Mouse (Mus musculus) hindbrain, embryonic 13.5 days (tissue): ENCODE results near the gene Diaph3. TPM values are rescaled to one million over a fixed set of nuclear protein-coding genes. Genes with fewer than 3 reads are reported as not detected.

Experiments used
- ATAC-seq: fragments of 200-750 bp; cut with Nextera tagmentation; 2 replicates; pipeline ENCODE4 v1.8.0; 2017; ENCODE audit warnings: moderate TSS enrichment; ENCODE audit not compliant: low FRiP score
- H3K27ac ChIP-seq: fragments of 300-500 bp; sonication (generic); 2 replicates; pipeline ENCODE4 v1.5.1; 2015; ENCODE audit warnings: inconsistent platforms, mild to moderate bottlenecking, moderate library complexity
- H3K27me3 ChIP-seq: fragments of 300-500 bp; sonication (generic); 2 replicates; pipeline ENCODE4 v1.6.1; 2015; ENCODE audit warnings: mild to moderate bottlenecking, inconsistent platforms
- H3K36me3 ChIP-seq: fragments of 300-500 bp; sonication (generic); 2 replicates; pipeline ENCODE4 v1.6.1; 2015; ENCODE audit warnings: mild to moderate bottlenecking, inconsistent platforms
- H3K4me1 ChIP-seq: fragments of 300-500 bp; sonication (generic); replicated peaks from 2 replicates; pipeline ENCODE4 v1.6.1; 2015; ENCODE audit warnings: inconsistent platforms
- H3K4me2 ChIP-seq: fragments of 300-500 bp; sonication (generic); 2 replicates; pipeline ENCODE4 v1.6.1; 2015; ENCODE audit warnings: inconsistent platforms, mild to moderate bottlenecking, moderate library complexity
- H3K4me3 ChIP-seq: fragments of 300-500 bp; sonication (generic); 2 replicates; pipeline ENCODE4 v1.5.1; 2015; ENCODE audit warnings: mild to moderate bottlenecking, inconsistent platforms
- H3K9ac ChIP-seq: fragments of 300-500 bp; sonication (generic); 2 replicates; pipeline ENCODE4 v1.6.1; 2015; ENCODE audit warnings: mild to moderate bottlenecking, inconsistent platforms
- H3K9me3 ChIP-seq: fragments of 300-500 bp; sonication (generic); 2 replicates; pipeline ENCODE4 v1.6.1; 2016; ENCODE audit warnings: inconsistent platforms
- WGBS: fragments of 180-500 bp; shearing (Covaris S2); methylation state at CpG from one replicate; pipeline ENCODE4 v1.1.7; 2015; 5-methylcytosine and 5-hydroxymethylcytosine counted together
- polyA plus RNA-seq: library from polyadenylated mRNA; unstranded; fragments of >200 nt; fragmentation: Nextera tagmentation; extraction: Ambion mirVana; gene quantifications from 2 replicates; pipeline ENCODE4 v1.2.1, GENCODE M21; 2015

The Diaph3 gene
- polyA plus RNA-seq, 1 experiment from 2014 or later = 3.4 TPM

DNA sequence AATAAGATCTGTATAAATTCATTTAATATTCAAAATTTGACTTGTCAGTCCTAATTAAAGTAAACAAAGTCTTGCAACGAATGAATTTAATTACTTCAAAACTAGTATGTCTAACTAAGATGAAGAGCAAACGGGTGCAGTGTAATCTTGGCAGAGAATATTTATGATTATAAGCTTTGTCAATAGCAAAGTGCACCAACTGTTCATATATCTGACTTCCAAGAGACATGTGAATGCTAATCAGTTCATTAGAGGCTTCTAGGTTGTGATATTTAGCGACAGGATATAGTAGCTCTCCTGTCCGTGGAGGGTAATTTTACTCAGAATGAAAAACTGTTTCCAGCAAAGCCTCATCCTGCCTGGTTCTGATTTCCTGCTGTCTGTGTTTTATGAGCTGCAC is 308.0 kb downstream of the Diaph3 start:
- H3K27me3 ChIP-seq = no peaks in the 10 kb centered on the region
- no peak for ATAC-seq
- H3K27ac ChIP-seq = no peak overlapping the region
- H3K36me3 ChIP-seq = no peaks in the 10 kb centered on the region
- WGBS = 81% methylated on average over 4 of the region's 4 CpGs
- H3K4me3 ChIP-seq = no peak overlapping the region
- H3K4me2 ChIP-seq = no peak overlapping the region
- no peak overlapping the region for H3K9ac ChIP-seq
- H3K9me3 ChIP-seq = no peaks in the 10 kb centered on the region
- no peaks in the 10 kb centered on the region for H3K4me1 ChIP-seq

DNA sequence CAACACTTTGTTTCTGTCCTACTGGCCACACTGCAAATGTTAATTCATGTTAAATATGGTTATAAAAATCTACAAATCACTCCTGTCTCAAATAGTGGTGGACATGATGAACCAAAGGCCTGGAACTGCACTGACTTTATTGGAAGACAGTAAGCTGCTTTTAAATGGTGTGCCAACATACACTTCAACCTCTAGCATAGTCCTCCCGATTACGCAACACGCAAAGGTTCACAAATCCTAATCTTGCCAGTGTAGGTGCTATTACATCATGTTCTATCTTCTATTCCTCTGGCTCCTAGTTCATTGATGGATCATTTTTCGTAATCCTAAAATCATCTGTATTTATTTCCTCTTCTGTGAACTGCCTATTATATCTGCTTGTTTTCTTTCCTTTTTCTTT is 324.8 kb downstream of the Diaph3 start:
- Histone ChIP-seq H3K4me3 (no peak overlapping the region), H3K4me2 (no peak overlapping the region), H3K9ac (no peak overlapping the region), H3K27me3 (no peaks in the 10 kb centered on the region), H3K36me3 (no peaks in the 10 kb centered on the region), H3K4me1 (no peaks in the 10 kb centered on the region), H3K27ac (no peak overlapping the region), H3K9me3 (no peaks in the 10 kb centered on the region)
- ATAC-seq = no peak
- WGBS = 98% methylated on average over 4 of the region's 4 CpGs

DNA sequence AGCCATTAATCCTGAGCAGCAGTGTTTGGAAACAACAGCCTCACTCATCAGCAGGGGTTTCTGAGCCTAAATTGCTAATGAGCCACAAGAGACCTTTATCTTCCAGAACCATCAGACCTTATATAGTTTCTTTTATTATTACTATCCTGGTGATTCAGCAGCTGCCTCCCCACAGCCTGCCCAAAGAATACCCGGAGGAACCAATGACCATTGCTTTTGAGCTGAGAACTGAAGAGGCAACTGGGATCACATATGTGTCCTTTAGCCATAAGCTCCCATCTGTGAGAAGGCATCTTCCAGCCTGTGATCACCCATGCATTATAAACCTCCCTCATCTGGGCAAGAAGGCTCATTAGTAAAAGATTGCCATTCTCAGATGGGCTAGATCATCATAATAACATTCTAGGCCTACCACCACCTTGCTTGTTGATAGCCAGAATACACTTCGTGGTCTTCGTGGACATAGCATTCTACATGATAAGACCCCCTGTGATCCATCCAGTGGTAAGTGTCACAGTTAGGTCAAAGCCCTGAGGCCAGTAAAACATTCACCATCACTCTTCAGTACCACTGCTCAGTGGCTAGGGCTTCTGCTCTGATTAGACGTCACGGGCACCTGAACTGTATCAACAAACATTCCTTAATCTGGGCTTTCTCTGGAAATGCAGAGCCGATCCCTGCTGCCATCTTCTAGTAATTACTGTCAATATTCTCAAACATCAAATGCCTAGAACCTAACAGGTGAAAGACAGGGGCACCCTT is 352.0 kb downstream of the Diaph3 start:
- H3K4me1 ChIP-seq = peaks cover 3% of the 10 kb centered on the region; the same call in 1 of the 2 replicates
- no peak overlapping the region for H3K9ac ChIP-seq
- no peaks in the 10 kb centered on the region for H3K9me3 ChIP-seq
- no peaks in the 10 kb centered on the region for H3K27me3 ChIP-seq
- no peak overlapping the region for H3K27ac ChIP-seq
- WGBS = 69% methylated on average over 6 of the region's 6 CpGs
- no peak overlapping the region for H3K4me3 ChIP-seq
- H3K36me3 ChIP-seq = no peaks in the 10 kb centered on the region
- no peak for ATAC-seq
- no peak overlapping the region for H3K4me2 ChIP-seq

DNA sequence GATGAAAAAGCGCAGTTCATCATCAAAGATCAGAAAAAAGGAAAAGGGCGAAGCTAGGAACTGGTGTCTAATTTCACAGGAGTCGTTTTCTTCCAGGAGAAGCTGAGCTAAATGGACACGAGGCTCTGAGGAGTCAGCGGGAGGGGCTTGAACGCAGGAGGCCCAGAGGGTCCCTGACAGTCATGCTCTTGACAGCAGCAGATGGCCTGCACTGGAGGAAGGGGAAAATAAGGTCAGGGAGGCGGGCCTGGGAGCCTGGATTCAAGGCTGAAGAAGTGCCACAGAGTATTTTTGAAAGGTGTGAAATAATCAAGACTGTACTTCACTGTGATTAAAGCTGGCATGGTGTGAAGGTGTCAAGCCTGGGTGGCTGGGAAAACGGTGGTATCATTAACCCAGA is 354.2 kb downstream of the Diaph3 start:
- peaks cover 3% of the 10 kb centered on the region; the same call in 1 of the 2 replicates for H3K4me1 ChIP-seq
- 0 out of 2 replicates have a peak overlapping the region, but pooled peaks have one; percentile 55 for H3K27ac ChIP-seq
- WGBS = 27% methylated on average over 8 of the region's 8 CpGs
- no peak overlapping the region for H3K9ac ChIP-seq
- H3K4me3 ChIP-seq = no peak overlapping the region
- H3K9me3 ChIP-seq = no peaks in the 10 kb centered on the region
- no peak for ATAC-seq
- no peaks in the 10 kb centered on the region for H3K36me3 ChIP-seq
- H3K4me2 ChIP-seq = no peak overlapping the region
- H3K27me3 ChIP-seq = no peaks in the 10 kb centered on the region

- Histone ChIP-seq H3K27me3 (no peaks in the 10 kb centered on the region), H3K9ac (no peak overlapping the region), H3K36me3 (no peaks in the 10 kb centered on the region), H3K9me3 (no peaks in the 10 kb centered on the region), H3K4me2 (no peak overlapping the region), H3K4me1 (peaks cover under 1% of the 10 kb centered on the region; the same call in 1 of the 2 replicates), H3K4me3 (no peak overlapping the region), H3K27ac (no peak overlapping the region)
- peak; percentile 57; the same call in 1 of the 2 replicates for ATAC-seq
- WGBS = 54% methylated on average over 6 of the region's 6 CpGs
These were observed 359.3 kb downstream of the Diaph3 start for GRCm38 (mm10) chr14:86781553-86782273.

- Histone ChIP-seq H3K4me3 (no peak overlapping the region), H3K36me3 (no peaks in the 10 kb centered on the region), H3K27ac (no peak overlapping the region), H3K27me3 (no peaks in the 10 kb centered on the region), H3K9me3 (no peaks in the 10 kb centered on the region), H3K4me2 (no peak overlapping the region), H3K9ac (no peak overlapping the region), H3K4me1 (peaks cover 2% of the 10 kb centered on the region; the same call in 1 of the 2 replicates)
- no peak for ATAC-seq
- WGBS = 57% methylated on average over 2 of the region's 2 CpGs
These were observed 367.7 kb downstream of the Diaph3 start for GRCm38 (mm10) chr14:86773311-86773710.

DNA sequence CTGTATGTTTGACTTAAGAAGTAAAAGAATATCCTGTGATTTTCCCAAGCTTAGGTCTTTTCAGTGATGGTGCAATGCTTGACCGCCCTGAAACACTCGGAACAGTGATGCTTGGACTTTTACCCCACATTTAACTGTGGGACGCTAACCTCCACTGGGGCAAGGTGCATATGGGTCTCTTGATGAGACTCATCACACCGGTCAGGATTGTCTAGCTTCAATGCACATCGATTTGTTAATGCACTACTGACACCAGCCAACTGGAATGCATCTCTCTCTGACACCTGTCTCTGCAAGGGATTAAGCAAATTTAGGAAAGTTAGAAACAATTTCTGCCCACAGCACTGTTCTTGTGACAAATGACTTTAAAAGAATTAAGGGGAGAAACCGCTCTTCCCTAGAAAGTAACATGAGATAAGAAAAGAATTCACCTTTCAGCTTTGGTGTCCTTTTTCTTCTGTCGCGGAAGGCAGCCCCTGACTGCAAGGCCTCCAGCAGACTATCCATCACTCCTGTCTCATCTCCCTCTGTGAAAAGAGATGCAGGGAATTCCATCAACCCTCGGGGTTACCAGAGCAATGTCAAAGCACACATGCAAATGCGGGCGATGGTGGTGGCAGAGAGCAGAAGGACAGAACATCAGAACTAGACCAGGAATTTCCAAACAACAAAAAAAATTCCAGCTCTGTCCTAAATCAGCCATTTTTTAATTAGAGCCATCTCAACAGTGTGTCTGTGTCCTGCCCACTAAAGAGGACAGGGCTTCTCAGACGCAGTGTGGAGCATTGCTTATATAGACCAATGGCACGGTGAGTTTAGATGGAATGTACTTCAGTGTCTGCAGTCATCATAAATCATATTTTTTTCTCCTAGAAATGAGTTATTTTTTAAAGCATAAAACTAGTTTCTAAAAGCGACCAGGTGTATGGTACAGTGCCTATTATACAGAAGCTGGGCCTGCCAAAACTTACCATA is 368.6 kb downstream of the Diaph3 start:
- Histone ChIP-seq H3K9me3 (no peaks in the 10 kb centered on the region), H3K4me3 (no peak overlapping the region), H3K27me3 (no peaks in the 10 kb centered on the region), H3K36me3 (no peaks in the 10 kb centered on the region), H3K27ac (no peak overlapping the region), H3K4me1 (peaks cover 2% of the 10 kb centered on the region; the same call in 1 of the 2 replicates), H3K9ac (no peak overlapping the region), H3K4me2 (no peak overlapping the region)
- no peak; the same call in 1 of the 2 replicates for ATAC-seq
- WGBS = 44% methylated on average over 14 of the region's 14 CpGs

GRCm38 (mm10) chr14:86764286-86764685 is 376.7 kb downstream of the Diaph3 start:
- Histone ChIP-seq H3K9me3 (no peaks in the 10 kb centered on the region), H3K4me1 (no peaks in the 10 kb centered on the region), H3K36me3 (no peaks in the 10 kb centered on the region), H3K27ac (no peak overlapping the region), H3K4me2 (no peak overlapping the region), H3K27me3 (no peaks in the 10 kb centered on the region), H3K4me3 (no peak overlapping the region), H3K9ac (no peak overlapping the region)
- no peak for ATAC-seq
- WGBS = 56% methylated on average over 2 of the region's 2 CpGs

DNA sequence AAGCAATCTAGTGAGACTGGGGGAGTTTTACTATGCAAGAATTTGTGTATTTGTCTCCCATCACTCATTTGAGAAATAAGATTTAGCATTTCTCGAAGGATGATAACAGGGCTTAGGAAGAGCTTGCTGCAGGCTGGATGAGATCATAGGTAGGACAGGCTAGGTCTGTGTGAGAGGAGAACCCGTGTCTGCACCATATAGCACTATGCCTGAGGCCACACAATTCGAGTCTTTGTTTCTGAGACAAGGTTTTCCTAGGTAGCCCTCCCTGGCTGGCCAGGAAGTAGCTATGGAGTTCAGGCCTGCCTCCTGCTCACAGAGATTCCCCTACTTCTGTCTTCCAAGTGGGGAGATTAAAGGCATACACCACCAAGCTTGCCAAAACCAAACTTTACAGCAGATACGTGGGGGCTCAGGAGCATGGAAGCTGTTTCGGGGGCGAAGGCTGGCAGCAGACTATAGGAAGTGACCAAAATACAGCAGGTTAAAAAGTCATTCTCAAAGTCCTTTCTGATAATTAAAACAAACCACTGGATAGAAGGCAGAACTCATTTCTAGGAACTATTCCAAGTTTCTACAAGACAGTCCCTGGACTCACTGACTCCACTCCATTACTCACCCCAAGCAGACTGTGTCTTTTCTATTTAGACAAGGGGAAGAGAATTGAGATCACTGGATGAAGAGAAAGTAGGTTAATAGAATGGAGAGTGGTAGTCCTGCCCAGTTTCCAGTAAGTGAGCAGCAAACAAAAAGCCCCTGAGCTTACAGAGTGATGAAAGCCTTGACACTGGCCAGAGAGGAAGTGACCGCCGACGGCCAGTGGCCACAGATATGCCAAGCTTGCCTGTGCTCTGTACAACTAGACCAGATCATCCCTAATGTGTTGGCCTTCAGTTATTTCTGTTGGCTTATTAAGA is 383.2 kb downstream of the Diaph3 start:
- no peak for ATAC-seq
- Histone ChIP-seq H3K4me3 (no peak overlapping the region), H3K9me3 (no peaks in the 10 kb centered on the region), H3K4me1 (no peaks in the 10 kb centered on the region), H3K9ac (no peak overlapping the region), H3K36me3 (no peaks in the 10 kb centered on the region), H3K27ac (no peak overlapping the region), H3K4me2 (no peak overlapping the region), H3K27me3 (no peaks in the 10 kb centered on the region)
- 86% methylated on average over 9 of the region's 9 CpGs for WGBS

- Histone ChIP-seq H3K27me3 (no peaks in the 10 kb centered on the region), H3K4me3 (no peak overlapping the region), H3K4me1 (no peaks in the 10 kb centered on the region), H3K4me2 (no peak overlapping the region), H3K9ac (no peak overlapping the region), H3K27ac (no peak overlapping the region), H3K36me3 (no peaks in the 10 kb centered on the region), H3K9me3 (no peaks in the 10 kb centered on the region)
- ATAC-seq = no peak
- 84% methylated on average over 4 of the region's 4 CpGs for WGBS
These were observed 383.9 kb downstream of the Diaph3 start for GRCm38 (mm10) chr14:86757132-86757531.

GRCm38 (mm10) chr14:86750351-86750750 is 390.7 kb downstream of the Diaph3 start:
- 79% methylated on average over 7 of the region's 7 CpGs for WGBS
- no peak overlapping the region for H3K27ac ChIP-seq
- no peak overlapping the region for H3K4me3 ChIP-seq
- ATAC-seq = no peak
- H3K4me2 ChIP-seq = no peak overlapping the region
- peaks cover 17% of the 10 kb centered on the region for H3K4me1 ChIP-seq
- no peaks in the 10 kb centered on the region for H3K36me3 ChIP-seq
- no peak overlapping the region for H3K9ac ChIP-seq
- H3K9me3 ChIP-seq = no peaks in the 10 kb centered on the region
- no peaks in the 10 kb centered on the region for H3K27me3 ChIP-seq
